Mouse (Mus musculus) neural tube, embryonic 15.5 days (tissue): ENCODE data around the gene C130050O18Rik. TPM values are rescaled to one million over a fixed set of nuclear protein-coding genes. Genes with fewer than 3 reads are reported as not detected.
A peak's percentile ranks its signal among the peaks of the same experiment; 100 is the strongest.

ENCODE experiments used
- ATAC-seq: fragments of 200-750 bp; cut with Nextera tagmentation; 2 replicates; pipeline ENCODE4 v1.8.0; 2017; ENCODE audit warnings: mild to moderate bottlenecking, moderate TSS enrichment, moderate library complexity; ENCODE audit not compliant: low FRiP score
- H3K27ac ChIP-seq: fragments of 300-500 bp; sonication (generic); replicated peaks from 2 replicates; pipeline ENCODE4 v1.5.1; 2015; ENCODE audit warnings: mild to moderate bottlenecking, inconsistent platforms
- H3K27me3 ChIP-seq: fragments of 300-500 bp; sonication (generic); replicated peaks from 2 replicates; pipeline ENCODE4 v1.6.1; 2015; ENCODE audit warnings: inconsistent platforms
- H3K36me3 ChIP-seq: fragments of 300-500 bp; sonication (generic); 2 replicates; pipeline ENCODE4 v1.6.1; 2015; ENCODE audit warnings: inconsistent platforms
- H3K4me1 ChIP-seq: fragments of 300-500 bp; sonication (generic); 2 replicates; pipeline ENCODE4 v1.6.1; 2015; ENCODE audit warnings: inconsistent platforms
- H3K4me2 ChIP-seq: fragments of 300-500 bp; sonication (generic); 2 replicates; pipeline ENCODE4 v1.6.1; 2015; ENCODE audit warnings: inconsistent platforms, mild to moderate bottlenecking, moderate library complexity
- H3K4me3 ChIP-seq: fragments of 300-500 bp; sonication (generic); replicated peaks from 2 replicates; pipeline ENCODE4 v1.5.1; 2015; ENCODE audit warnings: mild to moderate bottlenecking, inconsistent platforms
- H3K9ac ChIP-seq: fragments of 300-500 bp; sonication (generic); replicated peaks from 2 replicates; pipeline ENCODE4 v1.6.1; 2015; ENCODE audit warnings: mild to moderate bottlenecking, inconsistent platforms
- H3K9me3 ChIP-seq: fragments of 300-500 bp; sonication (generic); replicated peaks from 2 replicates; pipeline ENCODE4 v1.6.1; 2016; ENCODE audit warnings: inconsistent platforms
- WGBS: fragments of 180-500 bp; shearing (Covaris S2); methylation state at CpG from one replicate; pipeline ENCODE4 v1.1.7; 2015; ENCODE audit warnings: mixed read lengths; 5-methylcytosine and 5-hydroxymethylcytosine counted together
- microRNA counts: library from miRNA; unstranded; fragments of <30 nt; microRNA quantifications from one replicate; lab custom pipeline; 2016
- microRNA-seq: library from miRNA; unstranded; fragments of <30 nt; microRNA quantifications from one replicate; pipeline ENCODE4, GENCODE M21; 2017
- polyA plus RNA-seq: library from polyadenylated mRNA; unstranded; fragments of >200 nt; fragmentation: Nextera tagmentation; extraction: Ambion mirVana; gene quantifications from 2 replicates; pipeline ENCODE4 v1.2.1, GENCODE M21; 2015

C130050O18Rik gene
- polyA plus RNA-seq, 1 experiment from 2014 or later = 0.47 TPM

GRCm38 (mm10) chr5:139453031-139453430 lies 48.0 kb downstream of the C130050O18Rik start:
- Histone ChIP-seq H3K9ac (no peak overlapping the region), H3K4me1 (peaks cover 13% of the 10 kb centered on the region), H3K4me3 (no peak overlapping the region), H3K36me3 (0 out of 2 replicates have a peak, but pooled peaks cover 13% of the 10 kb centered on the region), H3K27me3 (no peaks in the 10 kb centered on the region), H3K4me2 (no peak overlapping the region), H3K27ac (no peak overlapping the region; the same call in 1 of the 2 replicates), H3K9me3 (no peaks in the 10 kb centered on the region)
- WGBS = 76% methylated on average over 10 of the region's 10 CpGs
- ATAC-seq = 0 out of 2 replicates have a peak, but pooled peaks have one; percentile 55

GRCm38 (mm10) chr5:139455166-139455565 lies 50.1 kb downstream of the C130050O18Rik start:
- Histone ChIP-seq H3K9me3 (no peaks in the 10 kb centered on the region), H3K9ac (no peak overlapping the region), H3K4me1 (peaks cover 16% of the 10 kb centered on the region), H3K4me2 (no peak overlapping the region), H3K4me3 (no peak overlapping the region), H3K27me3 (no peaks in the 10 kb centered on the region), H3K27ac (no peak overlapping the region), H3K36me3 (0 out of 2 replicates have a peak, but pooled peaks cover 13% of the 10 kb centered on the region)
- ATAC-seq = no peak
- 92% methylated on average over 12 of the region's 12 CpGs for WGBS

GRCm38 (mm10) chr5:139457241-139457640 lies 52.2 kb downstream of the C130050O18Rik start:
- Histone ChIP-seq H3K4me2 (no peak overlapping the region), H3K27ac (no peak overlapping the region), H3K9ac (no peak overlapping the region), H3K36me3 (0 out of 2 replicates have a peak, but pooled peaks cover 13% of the 10 kb centered on the region), H3K4me1 (peaks cover 22% of the 10 kb centered on the region), H3K9me3 (no peaks in the 10 kb centered on the region), H3K27me3 (no peaks in the 10 kb centered on the region), H3K4me3 (no peak overlapping the region)
- ATAC-seq = no peak
- 90% methylated on average over 8 of the region's 8 CpGs for WGBS

GRCm38 (mm10) chr5:139459938-139460337 lies 54.9 kb downstream of the C130050O18Rik start:
- Histone ChIP-seq H3K36me3 (0 out of 2 replicates have a peak, but pooled peaks cover 8% of the 10 kb centered on the region), H3K27ac (no peak overlapping the region), H3K4me2 (peak overlapping the region; percentile 78), H3K4me1 (peaks cover 22% of the 10 kb centered on the region), H3K4me3 (peak overlapping the region; percentile 64), H3K9me3 (no peaks in the 10 kb centered on the region), H3K9ac (peak overlapping the region; percentile 54), H3K27me3 (no peaks in the 10 kb centered on the region; the same call in 1 of the 2 replicates)
- ATAC-seq = peak; percentile 42; the same call in 1 of the 2 replicates
- 14% methylated on average over 10 of the region's 10 CpGs for WGBS

- no peaks in the 10 kb centered on the region; the same call in 1 of the 2 replicates for H3K27me3 ChIP-seq
- H3K36me3 ChIP-seq = 0 out of 2 replicates have a peak, but pooled peaks cover 2% of the 10 kb centered on the region
- H3K4me2 ChIP-seq = peak within 1 kb of the TSS; percentile 78
- H3K9me3 ChIP-seq = no peaks in the 10 kb centered on the region
- WGBS = 4% methylated on average over 42 of the region's 42 CpGs
- peak; percentile 99 for ATAC-seq
- H3K9ac ChIP-seq = peak within 1 kb of the TSS; percentile 54
- H3K4me3 ChIP-seq = peak within 1 kb of the TSS; percentile 64
- no peak within 1 kb of the TSS for H3K27ac ChIP-seq
- H3K4me1 ChIP-seq = peaks cover 22% of the 10 kb centered on the region
Measured at GRCm38 (mm10) chr5:139460384-139461067, 55.4 kb downstream of the C130050O18Rik start, which contains the start of gene 3110082I17Rik. TSS of gene 3110082I17Rik (minus strand) at chr5:139460527.

- no peaks in the 10 kb centered on the region for H3K36me3 ChIP-seq
- no peaks in the 10 kb centered on the region for H3K9me3 ChIP-seq
- no peak overlapping the region for H3K4me3 ChIP-seq
- H3K27me3 ChIP-seq = no peaks in the 10 kb centered on the region; the same call in 1 of the 2 replicates
- no peak overlapping the region for H3K9ac ChIP-seq
- H3K27ac ChIP-seq = no peak overlapping the region
- ATAC-seq = no peak
- peaks cover 8% of the 10 kb centered on the region for H3K4me1 ChIP-seq
- H3K4me2 ChIP-seq = no peak overlapping the region
- WGBS = 77% methylated on average over 4 of the region's 4 CpGs
Measured at GRCm38 (mm10) chr5:139464874-139465273, 59.8 kb downstream of the C130050O18Rik start.

MicroRNA genes within 50 kb of the gene (microRNA counts, 519-probe panel; counts per million panel counts)
- not detected for microRNA mmu-miR-339-3p (lab: Ali Mortazavi, UCI)
- 909 counts per million, percentile 4 among the panel's probes with 10 or more counts for microRNA mmu-miR-339-5p (lab: Ali Mortazavi, UCI)

Small RNA genes within 50 kb of the gene (microRNA-seq; reads per million reads assigned to microRNA genes)
- 240 reads per million, percentile 66 among the genes with 10 or more reads in this experiment for gene Mir339

Other genes with a start within 250 kb of the C130050O18Rik start
- 41.7 and 42.1 TPM in 2 replicates for gene Sun1, start 204.6 kb upstream of the C130050O18Rik start, polyA plus RNA-seq
- gene Get4, start 153.0 kb upstream of the C130050O18Rik start, polyA plus RNA-seq = 119 and 126 TPM in 2 replicates
- gene Adap1, start 79.7 kb upstream of the C130050O18Rik start, polyA plus RNA-seq = 86.2 and 132 TPM in 2 replicates
- gene Cox19, start 53.9 kb upstream of the C130050O18Rik start, polyA plus RNA-seq = 105 and 107 TPM in 2 replicates
- gene Cyp2w1, start 52.7 kb upstream of the C130050O18Rik start, polyA plus RNA-seq = 2.1 TPM in 1 of 2 replicates, not detected in the other
- gene Gpr146, start 27.6 kb upstream of the C130050O18Rik start, polyA plus RNA-seq = 2.6 and 3.0 TPM in 2 replicates
- 7.8 and 9.6 TPM in 2 replicates for gene Gper1, start 17.9 kb downstream of the C130050O18Rik start, polyA plus RNA-seq
- gene 3110082I17Rik, start 55.2 kb downstream of the C130050O18Rik start, polyA plus RNA-seq = 15.7 and 22.7 TPM in 2 replicates
- gene Zfand2a, start 79.3 kb downstream of the C130050O18Rik start, polyA plus RNA-seq = 22.9 and 23.2 TPM in 2 replicates
- 23.7 and 35.3 TPM in 2 replicates for gene Uncx, start 138.2 kb downstream of the C130050O18Rik start, polyA plus RNA-seq